In the genomic region with DNA sequence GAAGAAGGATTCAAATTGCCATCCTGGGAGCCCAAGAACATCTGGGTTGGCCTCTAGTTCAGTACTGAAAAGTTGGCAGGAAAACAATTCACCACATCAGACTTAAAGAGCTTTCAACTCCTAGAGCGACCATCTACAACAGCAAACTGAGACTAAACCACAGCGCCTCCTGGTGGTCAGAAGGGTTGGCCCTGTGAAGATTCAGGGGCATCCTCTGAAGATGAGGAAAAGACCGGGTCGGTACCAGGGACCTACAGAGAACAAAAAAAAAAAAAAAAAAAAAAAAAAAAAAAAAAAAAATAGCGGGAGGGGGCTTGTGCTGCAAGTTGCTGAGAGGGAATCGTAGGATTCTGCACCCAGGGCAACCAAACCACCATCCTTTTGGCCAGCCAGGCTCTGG, we compare ENCODE assay signal across 9 mouse cellular contexts. TPM values are rescaled to one million over a fixed set of nuclear protein-coding genes. Genes with fewer than 3 reads are reported as not detected.
DNase-seq lines count a peak whose midpoint lies in the region; ATAC-seq and TF ChIP-seq lines count a peak whose summit lies in the region.
"Had no signal": no experiment of that assay in that cellular context is flagged by ENCODE, and none has a peak within 500 bp of the region (broad histone marks: within the 10 kb centered on the region; RNA-seq: fewer than 3 reads in every experiment).

No protein-coding gene starts in this region.

- no peak for TF ChIP-seq POLR2A in cerebellum, adult 2 months (IDR thresholded peaks at IDR 0.05; ENCODE audit: borderline replicate concordance, insufficient read depth, low read length)

- TF ChIP-seq CTCF in cerebellum, adult 2 months (IDR thresholded peaks at IDR 0.05; ENCODE audit: borderline replicate concordance, insufficient read depth, low read depth, low read length) = peak; percentile 52; the same call in 1 of the 2 replicates
- TF ChIP-seq CTCF in kidney, postnatal 0 days (IDR thresholded peaks at IDR 0.05; ENCODE audit: low read depth) = peak; percentile 86

- H3K4me2 ChIP-seq in embryonic facial prominence, embryonic 14.5 days (ENCODE audit: low read depth, low read length) = no peak overlapping the region
- H3K4me2 ChIP-seq in kidney, postnatal 0 days (ENCODE audit: low read length) = no peak overlapping the region
- H3K4me2 ChIP-seq: limb, embryonic 12.5 days had no signal

- no peak overlapping the region for H3K9ac ChIP-seq in embryonic facial prominence, embryonic 14.5 days (ENCODE audit: low read depth, low read length)
- no peak overlapping the region for H3K9ac ChIP-seq in kidney, postnatal 0 days (ENCODE audit: low read depth, low read length)
- H3K9ac ChIP-seq: limb, embryonic 12.5 days had no signal

- no peak overlapping the region for H3K4me3 ChIP-seq in cerebellum, adult 2 months (replicated peaks; ENCODE audit: insufficient read depth, low read depth, low read length)
- H3K4me3 ChIP-seq in embryonic facial prominence, embryonic 14.5 days (ENCODE audit: low read depth, low read length) = no peak overlapping the region
- H3K4me3 ChIP-seq in kidney, postnatal 0 days (replicated peaks; ENCODE audit: low read depth, low read length) = no peak overlapping the region
- H3K4me3 ChIP-seq: limb, embryonic 12.5 days had no signal

- ATAC-seq in embryonic facial prominence, embryonic 14.5 days (ENCODE audit: low read depth) = 0 out of 2 replicates have a peak, but pooled peaks have one; percentile 50
- ATAC-seq in kidney, postnatal 0 days (replicated peaks; ENCODE audit: low FRiP score, low read depth) = peak; percentile 37; the same call in 1 of the 2 replicates

- no peak overlapping the region for H3K27ac ChIP-seq in cerebellum, adult 2 months (ENCODE audit: insufficient read depth, low read length)
- H3K27ac ChIP-seq in embryonic facial prominence, embryonic 14.5 days (replicated peaks; ENCODE audit: low read depth, low read length) = no peak overlapping the region
- no peak overlapping the region for H3K27ac ChIP-seq in kidney, postnatal 0 days
- H3K27ac ChIP-seq: limb, embryonic 12.5 days had no signal

- H3K4me1 ChIP-seq in cerebellum, adult 2 months (ENCODE audit: control insufficient read depth, insufficient read depth, low read length) = no peaks in the 10 kb centered on the region
- no peaks in the 10 kb centered on the region for H3K4me1 ChIP-seq in embryonic facial prominence, embryonic 14.5 days (ENCODE audit: control insufficient read depth, insufficient read depth, low read length)
- H3K4me1 ChIP-seq in kidney, postnatal 0 days (replicated peaks; ENCODE audit: insufficient read depth, low read length) = 0 out of 2 replicates have a peak, but pooled peaks cover 5% of the 10 kb centered on the region

- 39% methylated on average over 6 of the region's 6 CpGs for WGBS in cerebellum, adult 2 months
- 29% methylated on average over 6 of the region's 6 CpGs for WGBS in embryonic facial prominence, embryonic 14.5 days
- 41% methylated on average over 5 of the region's 6 CpGs for WGBS in kidney, postnatal 0 days

- H3K27me3 ChIP-seq in cerebellum, adult 2 months (ENCODE audit: control insufficient read depth, insufficient read depth, low read length) = no peaks in the 10 kb centered on the region
- H3K27me3 ChIP-seq in embryonic facial prominence, embryonic 14.5 days (replicated peaks; ENCODE audit: control insufficient read depth, insufficient read depth, low read length) = peaks cover 11% of the 10 kb centered on the region
- peaks cover 8% of the 10 kb centered on the region; the same call in 1 of the 2 replicates for H3K27me3 ChIP-seq in kidney, postnatal 0 days (ENCODE audit: insufficient read depth, low read length)

- no peaks in the 10 kb centered on the region for H3K9me3 ChIP-seq in embryonic facial prominence, embryonic 14.5 days (ENCODE audit: control insufficient read depth, low read length)
- no peaks in the 10 kb centered on the region for H3K9me3 ChIP-seq in kidney, postnatal 0 days (replicated peaks; ENCODE audit: low read length)
- H3K9me3 ChIP-seq: limb, embryonic 12.5 days had no signal

- H3K36me3 ChIP-seq in embryonic facial prominence, embryonic 14.5 days (ENCODE audit: control insufficient read depth, insufficient read depth, low read length) = no peaks in the 10 kb centered on the region
- no peaks in the 10 kb centered on the region for H3K36me3 ChIP-seq in kidney, postnatal 0 days (ENCODE audit: insufficient read depth, low read length)
- H3K36me3 ChIP-seq: limb, embryonic 12.5 days had no signal

- no peak for DNase-seq in cerebellum, adult 2 months
- no peak for DNase-seq in cerebellum, adult 9-10 months
- peak; percentile 57 for DNase-seq in right cerebral cortex, postnatal 4 days
- DNase-seq in right cerebral cortex, postnatal 25 days = no peak
- DNase-seq in embryonic facial prominence, embryonic 14.5 days (ENCODE audit: low spot score) = peak; percentile 76
- peak; percentile 89 for DNase-seq in kidney, postnatal 0 days (ENCODE audit: low spot score)
- DNase-seq in mesoderm, embryonic 11.5 days (ENCODE audit: low read depth, low spot score) = peak; percentile 70
- DNase-seq in thymus, postnatal 25 days = peak; percentile 81

RNA-seq across cellular contexts. Expression of gene Lrrc3c, which starts 0.7 kb away (rescaled TPM):
- polyA plus RNA-seq in cerebellum, adult 2 months (2012; rRNA removed) = 0.41 TPM in 1 of 2 replicates, not detected in the other
- not detected in 2 replicates for polyA plus RNA-seq in embryonic facial prominence, embryonic 14.5 days (2014; fragmentation: Nextera tagmentation; extraction: Ambion mirVana)
- not detected in 2 replicates for polyA plus RNA-seq in kidney, postnatal 0 days (2015; fragmentation: Nextera tagmentation; extraction: Ambion mirVana)
- polyA plus RNA-seq: limb, embryonic 12.5 days had no signal

RNA-seq across cellular contexts. Expression of gene Ormdl3, which starts 10.2 kb away (rescaled TPM):
- 64.6 and 66.8 TPM in 2 replicates for polyA plus RNA-seq in cerebellum, adult 2 months (2012; rRNA removed)
- 12.6 and 13.6 TPM in 2 replicates for polyA plus RNA-seq in embryonic facial prominence, embryonic 14.5 days (2014; fragmentation: Nextera tagmentation; extraction: Ambion mirVana)
- 50.1 and 51.3 TPM in 2 replicates for polyA plus RNA-seq in kidney, postnatal 0 days (2015; fragmentation: Nextera tagmentation; extraction: Ambion mirVana)

RNA-seq across cellular contexts. Expression of gene Gm12355, which starts 28.1 kb away (rescaled TPM):
- polyA plus RNA-seq in cerebellum, adult 2 months (2012; rRNA removed) = 0.33 and 0.35 TPM in 2 replicates
- 0.54 and 0.75 TPM in 2 replicates for polyA plus RNA-seq in embryonic facial prominence, embryonic 14.5 days (2014; fragmentation: Nextera tagmentation; extraction: Ambion mirVana)
- polyA plus RNA-seq in kidney, postnatal 0 days (2015; fragmentation: Nextera tagmentation; extraction: Ambion mirVana) = 0.92 and 1.2 TPM in 2 replicates

RNA-seq across cellular contexts. Expression of gene Gsdma3, which starts 28.8 kb away (rescaled TPM):
- not detected in 2 replicates for polyA plus RNA-seq in cerebellum, adult 2 months (2012; rRNA removed)
- not detected in 2 replicates for polyA plus RNA-seq in embryonic facial prominence, embryonic 14.5 days (2014; fragmentation: Nextera tagmentation; extraction: Ambion mirVana)
- not detected in 2 replicates for polyA plus RNA-seq in kidney, postnatal 0 days (2015; fragmentation: Nextera tagmentation; extraction: Ambion mirVana)
- polyA plus RNA-seq: limb, embryonic 12.5 days had no signal

RNA-seq across cellular contexts. Expression of gene Zpbp2, which starts 46.5 kb away (rescaled TPM):
- polyA plus RNA-seq in cerebellum, adult 2 months (2012; rRNA removed) = 0.13 and 0.20 TPM in 2 replicates
- 0.21 TPM in 1 of 2 replicates, not detected in the other for polyA plus RNA-seq in embryonic facial prominence, embryonic 14.5 days (2014; fragmentation: Nextera tagmentation; extraction: Ambion mirVana)
- polyA plus RNA-seq in kidney, postnatal 0 days (2015; fragmentation: Nextera tagmentation; extraction: Ambion mirVana) = 0.43 and 0.64 TPM in 2 replicates
- polyA plus RNA-seq: limb, embryonic 12.5 days had no signal

Comparison
In these comparisons a context has a peak if more than half of its experiments do, and no peak if none do; other contexts are left out.
1. DNase-seq: peak in right cerebral cortex, postnatal 4 days (single experiment), embryonic facial prominence, embryonic 14.5 days (single experiment), kidney, postnatal 0 days (single experiment), mesoderm, embryonic 11.5 days (single experiment) and thymus, postnatal 25 days (single experiment); none in cerebellum, adult 2 months (0 of 2), cerebellum, adult 9-10 months (single experiment) and right cerebral cortex, postnatal 25 days (single experiment).